Mouse (Mus musculus): ENCODE data around the gene Sdk1. TPM values are rescaled to one million over a fixed set of nuclear protein-coding genes. Genes with fewer than 3 reads are reported as not detected.

Sdk1 gene
- polyA plus RNA-seq, 1 experiment from 2014 or later: 1.3 TPM

- 69% methylated on average over 9 of the region's 9 CpGs for WGBS
- ATAC-seq (replicated peaks; ENCODE audit: extremely low read depth, insufficient read depth, low FRiP score): no peak
- H3K27me3 ChIP-seq (ENCODE audit: control insufficient read depth, insufficient read depth, low read length): no peaks in the 10 kb centered on the region
Observed at GRCm38 (mm10) chr5:141553444-141553843, 312.2 kb downstream of the Sdk1 start.

GRCm38 (mm10) chr5:141558731-141559130, 317.4 kb downstream of the Sdk1 start:
- Histone ChIP-seq H3K4me1 (ENCODE audit: control insufficient read depth, insufficient read depth, low read length) (peaks cover 40% of the 10 kb centered on the region), H3K9me3 (replicated peaks; ENCODE audit: control insufficient read depth, low read length) (no peaks in the 10 kb centered on the region), H3K27ac (ENCODE audit: low read length) (no peak overlapping the region), H3K4me3 (ENCODE audit: low read length) (no peak overlapping the region), H3K27me3 (ENCODE audit: control insufficient read depth, insufficient read depth, low read length) (no peaks in the 10 kb centered on the region), H3K9ac (ENCODE audit: low read length) (no peak overlapping the region), H3K4me2 (ENCODE audit: low read depth, low read length) (no peak overlapping the region), H3K36me3 (ENCODE audit: control insufficient read depth, insufficient read depth) (no peaks in the 10 kb centered on the region)
- 71% methylated on average over 4 of the region's 4 CpGs for WGBS
- ATAC-seq (replicated peaks; ENCODE audit: extremely low read depth, insufficient read depth, low FRiP score): no peak

More at GRCm38 (mm10) chr5:141553444-141553843, 312.2 kb downstream of the Sdk1 start:
- H3K9me3 ChIP-seq (replicated peaks; ENCODE audit: control insufficient read depth, low read length): no peaks in the 10 kb centered on the region
- H3K36me3 ChIP-seq (ENCODE audit: control insufficient read depth, insufficient read depth): no peaks in the 10 kb centered on the region
- H3K4me1 ChIP-seq (ENCODE audit: control insufficient read depth, insufficient read depth, low read length): peaks cover 21% of the 10 kb centered on the region
- H3K4me2 ChIP-seq (ENCODE audit: low read depth, low read length): no peak overlapping the region
- no peak overlapping the region for H3K4me3 ChIP-seq (ENCODE audit: low read length)
- no peak overlapping the region for H3K27ac ChIP-seq (ENCODE audit: low read length)
- H3K9ac ChIP-seq (ENCODE audit: low read length): no peak overlapping the region

- peaks cover 2% of the 10 kb centered on the region; the same call in 1 of the 2 replicates for H3K36me3 ChIP-seq (ENCODE audit: control insufficient read depth, insufficient read depth)
- no peak for ATAC-seq (replicated peaks; ENCODE audit: extremely low read depth, insufficient read depth, low FRiP score)
- H3K4me3 ChIP-seq (ENCODE audit: low read length): no peak overlapping the region
- WGBS: 22% methylated on average over 5 of the region's 5 CpGs
- peaks cover 38% of the 10 kb centered on the region for H3K4me1 ChIP-seq (ENCODE audit: control insufficient read depth, insufficient read depth, low read length)
- no peaks in the 10 kb centered on the region for H3K27me3 ChIP-seq (ENCODE audit: control insufficient read depth, insufficient read depth, low read length)
- no peak overlapping the region for H3K4me2 ChIP-seq (ENCODE audit: low read depth, low read length)
- no peak overlapping the region for H3K9ac ChIP-seq (ENCODE audit: low read length)
- peak overlapping the region; percentile 35; the same call in 1 of the 2 replicates for H3K27ac ChIP-seq (ENCODE audit: low read length)
- peaks cover 5% of the 10 kb centered on the region for H3K9me3 ChIP-seq (replicated peaks; ENCODE audit: control insufficient read depth, low read length)
Observed at GRCm38 (mm10) chr5:141560325-141560724, 319.0 kb downstream of the Sdk1 start.

GRCm38 (mm10) chr5:141561989-141562560, 320.8 kb downstream of the Sdk1 start:
- H3K9ac ChIP-seq (ENCODE audit: low read length): no peak overlapping the region
- H3K27ac ChIP-seq (ENCODE audit: low read length): peak overlapping the region; percentile 58; the same call in 1 of the 2 replicates
- H3K4me2 ChIP-seq (ENCODE audit: low read depth, low read length): no peak overlapping the region
- peaks cover 2% of the 10 kb centered on the region; the same call in 1 of the 2 replicates for H3K36me3 ChIP-seq (ENCODE audit: control insufficient read depth, insufficient read depth)
- H3K4me1 ChIP-seq (ENCODE audit: control insufficient read depth, insufficient read depth, low read length): peaks cover 21% of the 10 kb centered on the region
- no peak overlapping the region for H3K4me3 ChIP-seq (ENCODE audit: low read length)
- H3K27me3 ChIP-seq (ENCODE audit: control insufficient read depth, insufficient read depth, low read length): no peaks in the 10 kb centered on the region
- 21% methylated on average over 3 of the region's 3 CpGs for WGBS
- H3K9me3 ChIP-seq (replicated peaks; ENCODE audit: control insufficient read depth, low read length): peaks cover 5% of the 10 kb centered on the region
- 0 out of 2 replicates have a peak, but pooled peaks have one; percentile 60 for ATAC-seq (replicated peaks; ENCODE audit: extremely low read depth, insufficient read depth, low FRiP score)

- Histone ChIP-seq H3K9me3 (replicated peaks; ENCODE audit: control insufficient read depth, low read length) (peaks cover 5% of the 10 kb centered on the region), H3K4me3 (ENCODE audit: low read length) (no peak overlapping the region), H3K27ac (ENCODE audit: low read length) (no peak overlapping the region), H3K27me3 (ENCODE audit: control insufficient read depth, insufficient read depth, low read length) (no peaks in the 10 kb centered on the region), H3K9ac (ENCODE audit: low read length) (no peak overlapping the region), H3K36me3 (ENCODE audit: control insufficient read depth, insufficient read depth) (peaks cover 2% of the 10 kb centered on the region; the same call in 1 of the 2 replicates), H3K4me1 (ENCODE audit: control insufficient read depth, insufficient read depth, low read length) (peaks cover 19% of the 10 kb centered on the region), H3K4me2 (ENCODE audit: low read depth, low read length) (no peak overlapping the region)
- no peak for ATAC-seq (replicated peaks; ENCODE audit: extremely low read depth, insufficient read depth, low FRiP score)
- WGBS: 82% methylated on average over 5 of the region's 5 CpGs
Observed at GRCm38 (mm10) chr5:141564197-141564596, 322.9 kb downstream of the Sdk1 start.

GRCm38 (mm10) chr5:141568106-141568505, 326.8 kb downstream of the Sdk1 start:
- no peak for ATAC-seq (replicated peaks; ENCODE audit: extremely low read depth, insufficient read depth, low FRiP score)
- 55% methylated on average over 2 of the region's 2 CpGs for WGBS

GRCm38 (mm10) chr5:141570442-141570841, 329.2 kb downstream of the Sdk1 start:
- no peak overlapping the region for H3K4me2 ChIP-seq (ENCODE audit: low read depth, low read length)
- no peaks in the 10 kb centered on the region for H3K27me3 ChIP-seq (ENCODE audit: control insufficient read depth, insufficient read depth, low read length)
- no peaks in the 10 kb centered on the region for H3K9me3 ChIP-seq (replicated peaks; ENCODE audit: control insufficient read depth, low read length)
- 61% methylated on average over 6 of the region's 6 CpGs for WGBS
- no peak overlapping the region for H3K27ac ChIP-seq (ENCODE audit: low read length)
- no peak overlapping the region for H3K9ac ChIP-seq (ENCODE audit: low read length)
- no peak overlapping the region for H3K4me3 ChIP-seq (ENCODE audit: low read length)
- ATAC-seq (replicated peaks; ENCODE audit: extremely low read depth, insufficient read depth, low FRiP score): no peak
- no peaks in the 10 kb centered on the region for H3K36me3 ChIP-seq (ENCODE audit: control insufficient read depth, insufficient read depth)
- peaks cover 7% of the 10 kb centered on the region for H3K4me1 ChIP-seq (ENCODE audit: control insufficient read depth, insufficient read depth, low read length)

More at GRCm38 (mm10) chr5:141568106-141568505, 326.8 kb downstream of the Sdk1 start:
- H3K9ac ChIP-seq (ENCODE audit: low read length): no peak overlapping the region
- peaks cover 2% of the 10 kb centered on the region; the same call in 1 of the 2 replicates for H3K36me3 ChIP-seq (ENCODE audit: control insufficient read depth, insufficient read depth)
- no peak overlapping the region for H3K4me3 ChIP-seq (ENCODE audit: low read length)
- no peak overlapping the region for H3K27ac ChIP-seq (ENCODE audit: low read length)
- H3K9me3 ChIP-seq (replicated peaks; ENCODE audit: control insufficient read depth, low read length): peaks cover 5% of the 10 kb centered on the region
- H3K4me2 ChIP-seq (ENCODE audit: low read depth, low read length): no peak overlapping the region
- no peaks in the 10 kb centered on the region for H3K4me1 ChIP-seq (ENCODE audit: control insufficient read depth, insufficient read depth, low read length)
- H3K27me3 ChIP-seq (ENCODE audit: control insufficient read depth, insufficient read depth, low read length): no peaks in the 10 kb centered on the region

GRCm38 (mm10) chr5:141574263-141574662, 333.0 kb downstream of the Sdk1 start:
- ATAC-seq (replicated peaks; ENCODE audit: extremely low read depth, insufficient read depth, low FRiP score): peak; percentile 72
- Histone ChIP-seq H3K4me3 (ENCODE audit: low read length) (no peak overlapping the region), H3K27me3 (ENCODE audit: control insufficient read depth, insufficient read depth, low read length) (no peaks in the 10 kb centered on the region), H3K27ac (ENCODE audit: low read length) (no peak overlapping the region), H3K4me2 (ENCODE audit: low read depth, low read length) (no peak overlapping the region), H3K36me3 (ENCODE audit: control insufficient read depth, insufficient read depth) (no peaks in the 10 kb centered on the region), H3K9ac (ENCODE audit: low read length) (no peak overlapping the region), H3K9me3 (replicated peaks; ENCODE audit: control insufficient read depth, low read length) (no peaks in the 10 kb centered on the region), H3K4me1 (ENCODE audit: control insufficient read depth, insufficient read depth, low read length) (peaks cover 7% of the 10 kb centered on the region)
- WGBS: 70% methylated on average over 1 of the region's 1 CpGs

GRCm38 (mm10) chr5:141591246-141591645, 350.0 kb downstream of the Sdk1 start:
- no peak overlapping the region for H3K27ac ChIP-seq (ENCODE audit: low read length)
- H3K36me3 ChIP-seq (ENCODE audit: control insufficient read depth, insufficient read depth): no peaks in the 10 kb centered on the region
- H3K9me3 ChIP-seq (replicated peaks; ENCODE audit: control insufficient read depth, low read length): no peaks in the 10 kb centered on the region
- no peak overlapping the region for H3K4me3 ChIP-seq (ENCODE audit: low read length)
- ATAC-seq (replicated peaks; ENCODE audit: extremely low read depth, insufficient read depth, low FRiP score): no peak
- H3K4me2 ChIP-seq (ENCODE audit: low read depth, low read length): no peak overlapping the region
- no peak overlapping the region for H3K9ac ChIP-seq (ENCODE audit: low read length)
- 81% methylated on average over 5 of the region's 5 CpGs for WGBS
- H3K4me1 ChIP-seq (ENCODE audit: control insufficient read depth, insufficient read depth, low read length): no peaks in the 10 kb centered on the region
- no peaks in the 10 kb centered on the region for H3K27me3 ChIP-seq (ENCODE audit: control insufficient read depth, insufficient read depth, low read length)

Measured in heart, embryonic 16.5 days (tissue).